Mouse (Mus musculus): Measurements from ENCODE around the gene Olfr94. TPM values are rescaled to one million over a fixed set of nuclear protein-coding genes. Genes with fewer than 3 reads are reported as not detected.

Gene Olfr94
- polyA plus RNA-seq, 1 experiment, result 0.37 TPM

GRCm38 (mm10) chr17:37190711-37191110 is 10.1 kb downstream of the Olfr94 start:
- no peaks in the 10 kb centered on the region for H3K27me3 ChIP-seq (ENCODE audit: control insufficient read depth, insufficient read depth, low read length, poor library complexity, severe bottlenecking)
- H3K4me1 ChIP-seq (ENCODE audit: control insufficient read depth, insufficient read depth, low read length), result peaks cover 11% of the 10 kb centered on the region
- no peak for TF ChIP-seq POLR2A (IDR thresholded peaks at IDR 0.05; ENCODE audit: insufficient read depth, low read length)
- no peak for TF ChIP-seq EP300 (IDR thresholded peaks at IDR 0.05; ENCODE audit: insufficient read depth, low read depth, low read length)
- TF ChIP-seq CTCF (IDR thresholded peaks at IDR 0.05; ENCODE audit: low read depth, low read length), result no peak
- no peaks in the 10 kb centered on the region for H3K9me3 ChIP-seq (replicated peaks; ENCODE audit: control insufficient read depth, insufficient read depth, low read length, poor library complexity, severe bottlenecking)
- H3K27ac ChIP-seq (ENCODE audit: insufficient read depth, low read length), result peak overlapping the region; percentile 99
- no peaks in the 10 kb centered on the region for H3K36me3 ChIP-seq (ENCODE audit: control insufficient read depth, insufficient read depth, low read length, poor library complexity, severe bottlenecking)
- no peak overlapping the region for H3K9ac ChIP-seq (ENCODE audit: low read depth, poor library complexity, severe bottlenecking)
- no peak overlapping the region for H3K4me3 ChIP-seq (ENCODE audit: low read depth, low read length)

- H3K9me3 ChIP-seq (replicated peaks; ENCODE audit: control insufficient read depth, insufficient read depth, low read length, poor library complexity, severe bottlenecking), result no peaks in the 10 kb centered on the region
- no peak overlapping the region for H3K4me3 ChIP-seq (ENCODE audit: low read depth, low read length)
- peaks cover 3% of the 10 kb centered on the region for H3K4me1 ChIP-seq (ENCODE audit: control insufficient read depth, insufficient read depth, low read length)
- H3K9ac ChIP-seq (ENCODE audit: low read depth, poor library complexity, severe bottlenecking), result no peak overlapping the region
- H3K36me3 ChIP-seq (ENCODE audit: control insufficient read depth, insufficient read depth, low read length, poor library complexity, severe bottlenecking), result no peaks in the 10 kb centered on the region
- no peak overlapping the region for H3K27ac ChIP-seq (ENCODE audit: insufficient read depth, low read length)
- TF ChIP-seq EP300 (IDR thresholded peaks at IDR 0.05; ENCODE audit: insufficient read depth, low read depth, low read length) (no peak), CTCF (IDR thresholded peaks at IDR 0.05; ENCODE audit: low read depth, low read length) (no peak), POLR2A (IDR thresholded peaks at IDR 0.05; ENCODE audit: insufficient read depth, low read length) (no peak)
- H3K27me3 ChIP-seq (ENCODE audit: control insufficient read depth, insufficient read depth, low read length, poor library complexity, severe bottlenecking), result no peaks in the 10 kb centered on the region
Measured at GRCm38 (mm10) chr17:37185474-37185873, 15.3 kb downstream of the Olfr94 start.

GRCm38 (mm10) chr17:37161394-37161793 is 39.4 kb downstream of the Olfr94 start, which contains the start of gene Olfr93:
Gene Olfr93 (minus strand): TSS chr17:37161494.
- Histone ChIP-seq H3K9ac (ENCODE audit: low read depth, poor library complexity, severe bottlenecking) (no peak within 1 kb of the TSS), H3K9me3 (replicated peaks; ENCODE audit: control insufficient read depth, insufficient read depth, low read length, poor library complexity, severe bottlenecking) (no peaks in the 10 kb centered on the region), H3K4me3 (ENCODE audit: low read depth, low read length) (no peak within 1 kb of the TSS), H3K36me3 (ENCODE audit: control insufficient read depth, insufficient read depth, low read length, poor library complexity, severe bottlenecking) (no peaks in the 10 kb centered on the region), H3K4me1 (ENCODE audit: control insufficient read depth, insufficient read depth, low read length) (no peaks in the 10 kb centered on the region), H3K27me3 (ENCODE audit: control insufficient read depth, insufficient read depth, low read length, poor library complexity, severe bottlenecking) (no peaks in the 10 kb centered on the region), H3K27ac (ENCODE audit: insufficient read depth, low read length) (no peak within 1 kb of the TSS)
- TF ChIP-seq EP300 (IDR thresholded peaks at IDR 0.05; ENCODE audit: insufficient read depth, low read depth, low read length), result no peak
- TF ChIP-seq POLR2A (IDR thresholded peaks at IDR 0.05; ENCODE audit: insufficient read depth, low read length), result no peak
- TF ChIP-seq CTCF (IDR thresholded peaks at IDR 0.05; ENCODE audit: low read depth, low read length), result no peak

Other genes starting within 250 kb of the Olfr94 start
- gene Ppp1r11, start 249.3 kb downstream of the Olfr94 start, polyA plus RNA-seq (2011; ENCODE audit: insufficient read depth, insufficient read length, low read depth, missing spikeins), result 67.3 and 68.8 TPM in 2 replicates
- gene Znrd1, start 242.4 kb downstream of the Olfr94 start, polyA plus RNA-seq (2011; ENCODE audit: insufficient read depth, insufficient read length, low read depth, missing spikeins), result 71.7 and 79.6 TPM in 2 replicates
- 29.6 and 30.5 TPM in 2 replicates for gene Znrd1as, start 242.4 kb downstream of the Olfr94 start, polyA plus RNA-seq (2011; ENCODE audit: insufficient read depth, insufficient read length, low read depth, missing spikeins)
- 2.9 and 4.7 TPM in 2 replicates for gene 2410137M14Rik, start 219.8 kb downstream of the Olfr94 start, polyA plus RNA-seq (2011; ENCODE audit: insufficient read depth, insufficient read length, low read depth, missing spikeins)
- 12.6 and 13.2 TPM in 2 replicates for gene H2-M5, start 211.5 kb downstream of the Olfr94 start, polyA plus RNA-seq (2011; ENCODE audit: insufficient read depth, insufficient read length, low read depth, missing spikeins)
- gene Zfp57, start 199.8 kb downstream of the Olfr94 start, polyA plus RNA-seq (2011; ENCODE audit: insufficient read depth, insufficient read length, low read depth, missing spikeins), result 223 and 254 TPM in 2 replicates
- not detected in 2 replicates for gene Mog, start 177.6 kb downstream of the Olfr94 start, polyA plus RNA-seq (2011; ENCODE audit: insufficient read depth, insufficient read length, low read depth, missing spikeins)
- gene Gabbr1, start 155.0 kb downstream of the Olfr94 start, polyA plus RNA-seq (2011; ENCODE audit: insufficient read depth, insufficient read length, low read depth, missing spikeins), result 163 and 180 TPM in 2 replicates
- gene Olfr90, start 112.5 kb downstream of the Olfr94 start, polyA plus RNA-seq (2011; ENCODE audit: insufficient read depth, insufficient read length, low read depth, missing spikeins), result 0.22 TPM in 1 of 2 replicates, not detected in the other
- not detected in 2 replicates for gene Olfr91, start 102.7 kb downstream of the Olfr94 start, polyA plus RNA-seq (2011; ENCODE audit: insufficient read depth, insufficient read length, low read depth, missing spikeins)
- gene Olfr92, start 80.9 kb downstream of the Olfr94 start, polyA plus RNA-seq (2011; ENCODE audit: insufficient read depth, insufficient read length, low read depth, missing spikeins), result not detected in 2 replicates
- 0.57 and 1.1 TPM in 2 replicates for gene Olfr93, start 39.5 kb downstream of the Olfr94 start, polyA plus RNA-seq (2011; ENCODE audit: insufficient read depth, insufficient read length, low read depth, missing spikeins)
- gene Ubd, start 7.1 kb downstream of the Olfr94 start, polyA plus RNA-seq (2011; ENCODE audit: insufficient read depth, insufficient read length, low read depth, missing spikeins), result 56.7 and 70.8 TPM in 2 replicates
- 0.12 TPM in 1 of 2 replicates, not detected in the other for gene Olfr95, start 12.1 kb upstream of the Olfr94 start, polyA plus RNA-seq (2011; ENCODE audit: insufficient read depth, insufficient read length, low read depth, missing spikeins)
- gene Olfr96, start 19.2 kb upstream of the Olfr94 start, polyA plus RNA-seq (2011; ENCODE audit: insufficient read depth, insufficient read length, low read depth, missing spikeins), result not detected in 2 replicates
- not detected in 2 replicates for gene Olfr97, start 36.3 kb upstream of the Olfr94 start, polyA plus RNA-seq (2011; ENCODE audit: insufficient read depth, insufficient read length, low read depth, missing spikeins)
- not detected in 2 replicates for gene Olfr98, start 62.8 kb upstream of the Olfr94 start, polyA plus RNA-seq (2011; ENCODE audit: insufficient read depth, insufficient read length, low read depth, missing spikeins)
- gene H2-M3, start 69.2 kb upstream of the Olfr94 start, polyA plus RNA-seq (2011; ENCODE audit: insufficient read depth, insufficient read length, low read depth, missing spikeins), result 3.3 and 3.4 TPM in 2 replicates
- not detected in 2 replicates for gene Olfr99, start 82.5 kb upstream of the Olfr94 start, polyA plus RNA-seq (2011; ENCODE audit: insufficient read depth, insufficient read length, low read depth, missing spikeins)
- not detected in 2 replicates for gene Olfr101, start 103.3 kb upstream of the Olfr94 start, polyA plus RNA-seq (2011; ENCODE audit: insufficient read depth, insufficient read length, low read depth, missing spikeins)
- gene Olfr102, start 116.1 kb upstream of the Olfr94 start, polyA plus RNA-seq (2011; ENCODE audit: insufficient read depth, insufficient read length, low read depth, missing spikeins), result not detected in 2 replicates
- not detected in 2 replicates for gene Olfr103, start 138.7 kb upstream of the Olfr94 start, polyA plus RNA-seq (2011; ENCODE audit: insufficient read depth, insufficient read length, low read depth, missing spikeins)
- gene Olfr104-ps, start 158.6 kb upstream of the Olfr94 start, polyA plus RNA-seq (2011; ENCODE audit: insufficient read depth, insufficient read length, low read depth, missing spikeins), result not detected in 2 replicates
- gene Olfr105-ps, start 178.0 kb upstream of the Olfr94 start, polyA plus RNA-seq (2011; ENCODE audit: insufficient read depth, insufficient read length, low read depth, missing spikeins), result not detected in 2 replicates
- gene Olfr106-ps, start 189.4 kb upstream of the Olfr94 start, polyA plus RNA-seq (2011; ENCODE audit: insufficient read depth, insufficient read length, low read depth, missing spikeins), result not detected in 2 replicates
- not detected in 2 replicates for gene Olfr107, start 198.2 kb upstream of the Olfr94 start, polyA plus RNA-seq (2011; ENCODE audit: insufficient read depth, insufficient read length, low read depth, missing spikeins)
- not detected in 2 replicates for gene Olfr108, start 244.5 kb upstream of the Olfr94 start, polyA plus RNA-seq (2011; ENCODE audit: insufficient read depth, insufficient read length, low read depth, missing spikeins)